Mouse (Mus musculus): ENCODE data around the gene Krtap29-1. TPM values are rescaled to one million over a fixed set of nuclear protein-coding genes. Genes with fewer than 3 reads are reported as not detected.

The Krtap29-1 gene
- not detected for total RNA-seq (2021)

DNA sequence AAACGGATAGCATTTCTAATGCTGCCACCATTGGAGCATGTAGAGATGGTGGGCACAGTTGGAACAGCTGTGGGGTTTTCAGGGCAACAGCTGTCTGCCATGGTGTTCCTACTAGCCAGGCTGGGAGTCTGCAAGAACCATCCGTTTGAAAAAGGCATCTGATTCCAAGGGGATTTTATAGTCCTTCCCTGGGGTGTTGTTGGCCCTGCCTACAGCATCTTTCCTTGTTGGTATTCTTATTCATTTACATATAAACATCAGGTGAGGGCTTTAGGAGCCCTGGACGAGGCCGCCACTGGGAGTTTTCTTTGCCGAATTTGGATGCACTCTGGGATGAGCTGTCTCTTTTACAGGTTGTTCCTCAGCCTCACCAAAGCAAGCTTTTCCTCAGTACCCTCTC is at the start of gene Krtap29-1:
TSS of gene Krtap29-1 (minus strand) at position 101 of the 400 bp plus-strand sequence.
- DNase-seq = no peak

GRCm38 (mm10) chr11:100021438-100021837 is 42.6 kb upstream of the Krtap29-1 start:
- no peak for DNase-seq

- DNase-seq = no peak
Observed at GRCm38 (mm10) chr11:100019466-100019865, 40.6 kb upstream of the Krtap29-1 start.

DNA sequence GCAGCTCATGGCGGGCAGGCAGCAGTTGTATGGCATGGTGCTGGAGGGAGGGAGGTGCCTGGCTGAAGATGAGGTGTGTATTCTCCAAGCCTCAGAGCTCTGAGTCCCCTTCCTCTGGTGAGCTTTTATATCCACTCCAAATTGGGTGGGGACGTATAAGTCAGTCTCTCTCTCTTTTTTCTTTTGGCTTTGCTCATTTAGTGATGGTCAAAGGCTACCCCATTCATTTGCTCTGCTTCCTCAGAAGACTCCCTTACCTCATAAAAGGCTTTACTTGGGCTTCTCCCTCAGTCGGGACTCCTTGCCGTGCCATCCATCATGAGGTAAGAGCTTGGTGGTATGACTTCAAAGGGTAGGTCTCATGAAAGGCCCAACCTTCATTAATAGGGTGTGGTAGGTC is 37.3 kb upstream of the Krtap29-1 start, which contains the start of gene Krt33a:
TSS of gene Krt33a (minus strand) at position 101 of the 400 bp plus-strand sequence.
- no peak for DNase-seq

DNA sequence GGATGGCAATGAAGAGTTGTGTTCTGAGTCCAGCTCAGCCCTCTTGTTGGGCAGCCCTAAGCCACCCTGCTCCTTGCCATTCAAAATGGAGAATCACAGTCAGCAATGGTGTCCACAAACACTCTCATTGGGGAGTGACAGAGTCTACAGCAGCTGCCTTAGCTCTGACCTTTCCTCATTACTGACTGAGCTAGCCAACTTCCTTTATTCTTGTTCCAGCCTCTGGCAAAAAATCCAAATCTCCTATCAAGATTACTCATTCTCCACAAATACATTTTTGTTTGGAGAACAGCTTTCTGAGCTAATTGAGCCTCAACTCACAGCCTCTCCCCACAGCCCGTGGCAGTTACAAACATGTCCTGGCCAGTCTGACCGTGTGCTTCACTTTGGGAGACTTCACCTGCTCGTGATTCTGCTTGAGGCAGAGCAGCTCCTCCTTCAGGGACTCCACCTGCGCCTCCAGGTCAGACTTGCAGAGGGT is 34.9 kb upstream of the Krtap29-1 start:
- no peak for DNase-seq

GRCm38 (mm10) chr11:100010682-100011081 is 31.8 kb upstream of the Krtap29-1 start:
- no peak for DNase-seq

DNA sequence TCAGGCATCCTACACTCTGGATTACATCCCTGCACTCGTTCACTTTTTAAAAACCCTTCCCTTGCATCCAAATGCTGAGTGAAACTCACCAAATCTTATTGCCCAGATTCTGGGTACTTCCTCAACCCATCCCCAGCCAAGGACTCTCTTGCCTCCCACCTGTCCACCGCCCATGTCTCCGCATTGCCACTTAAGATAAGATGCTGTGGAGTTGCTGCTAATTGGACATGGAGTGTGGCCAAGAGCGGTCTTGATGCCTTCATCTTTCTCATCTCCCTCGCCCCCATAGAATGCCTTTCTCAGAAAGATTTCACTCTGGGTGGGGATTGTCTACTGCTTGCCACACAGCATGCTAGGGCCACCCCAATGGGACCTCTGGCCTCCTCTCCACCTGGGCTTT is 29.5 kb upstream of the Krtap29-1 start:
- DNase-seq = no peak

GRCm38 (mm10) chr11:100006624-100007023 is 27.8 kb upstream of the Krtap29-1 start:
- DNase-seq = no peak

GRCm38 (mm10) chr11:100005905-100006304 is 27.1 kb upstream of the Krtap29-1 start:
- no peak for DNase-seq

GRCm38 (mm10) chr11:100004846-100005245 is 26.0 kb upstream of the Krtap29-1 start:
- peak; percentile 60 for DNase-seq

DNA sequence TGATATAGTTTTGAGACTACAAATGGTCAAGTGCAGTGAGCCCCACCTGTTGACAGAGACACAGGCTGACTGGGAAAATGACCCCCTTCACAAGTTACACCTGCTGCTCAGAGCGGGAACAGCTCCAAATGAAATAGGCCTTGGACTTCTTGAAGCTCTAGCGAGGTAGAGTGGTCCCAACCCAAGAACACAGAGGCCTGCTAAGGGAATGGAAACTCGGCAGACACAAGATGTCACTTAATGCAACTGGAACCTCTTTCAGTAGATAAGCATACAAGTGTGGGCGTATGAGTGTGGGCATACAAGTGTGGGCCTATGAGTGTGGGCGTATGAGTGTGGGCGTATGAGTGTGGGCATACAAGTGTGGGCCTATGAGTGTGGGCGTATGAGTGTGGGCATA is 20.2 kb upstream of the Krtap29-1 start:
- DNase-seq = no peak

- DNase-seq = no peak
Observed at GRCm38 (mm10) chr11:99994384-99994661, 15.5 kb upstream of the Krtap29-1 start.

GRCm38 (mm10) chr11:99993620-99994383 is 14.9 kb upstream of the Krtap29-1 start, which contains the start of gene Krtap17-1:
Krtap17-1 (minus strand) TSS chr11:99993994.
- DNase-seq = no peak

DNA sequence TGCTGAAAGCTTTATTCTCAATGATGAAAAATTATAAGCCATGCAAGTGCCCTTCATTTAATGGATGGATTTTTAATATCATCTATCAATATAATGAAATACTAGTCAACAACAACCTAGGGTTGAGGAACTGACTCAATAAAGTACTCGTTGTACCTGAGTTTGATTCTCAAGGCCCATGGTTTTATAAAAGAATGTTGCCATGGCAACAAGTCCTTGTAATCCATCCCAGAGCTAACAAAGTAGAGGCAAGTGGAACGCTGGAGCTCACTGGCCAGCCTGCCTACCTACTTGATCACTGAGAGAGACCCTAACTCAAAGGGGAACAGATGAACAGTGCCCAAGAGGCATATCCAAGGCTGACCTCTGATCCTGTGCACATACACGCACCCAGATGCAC is 11.7 kb upstream of the Krtap29-1 start:
- no peak for DNase-seq

GRCm38 (mm10) chr11:99989881-99990405 is 11.1 kb upstream of the Krtap29-1 start:
- no peak for DNase-seq

GRCm38 (mm10) chr11:99988530-99988929 is 9.7 kb upstream of the Krtap29-1 start:
- no peak for DNase-seq

DNA sequence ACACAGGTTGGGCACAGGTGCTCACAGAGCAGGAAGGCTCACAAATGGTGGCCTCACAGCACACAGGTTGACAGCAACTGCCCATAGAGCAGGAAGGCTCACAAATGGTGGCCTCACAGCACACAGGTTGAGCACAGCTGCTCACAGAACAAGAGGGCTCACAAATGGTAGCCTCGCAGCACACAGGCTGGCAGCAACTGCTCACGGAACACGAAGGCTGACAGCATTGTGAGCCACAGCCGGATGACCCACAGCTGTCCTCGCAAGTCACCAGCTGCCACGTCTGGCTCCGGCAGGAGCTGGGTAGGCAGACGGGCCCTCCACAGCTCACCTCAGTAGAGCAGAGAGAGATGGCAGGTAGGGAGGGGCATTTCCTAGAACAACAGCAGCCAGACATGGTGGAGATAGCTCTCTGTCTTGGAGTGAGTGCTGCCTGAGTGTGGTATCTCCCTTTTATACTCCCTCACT is 7.4 kb upstream of the Krtap29-1 start, which contains the start of gene Krtap16-1:
TSS of gene Krtap16-1 (minus strand) at position 418 of the 468 bp plus-strand sequence.
- no peak for DNase-seq

DNA sequence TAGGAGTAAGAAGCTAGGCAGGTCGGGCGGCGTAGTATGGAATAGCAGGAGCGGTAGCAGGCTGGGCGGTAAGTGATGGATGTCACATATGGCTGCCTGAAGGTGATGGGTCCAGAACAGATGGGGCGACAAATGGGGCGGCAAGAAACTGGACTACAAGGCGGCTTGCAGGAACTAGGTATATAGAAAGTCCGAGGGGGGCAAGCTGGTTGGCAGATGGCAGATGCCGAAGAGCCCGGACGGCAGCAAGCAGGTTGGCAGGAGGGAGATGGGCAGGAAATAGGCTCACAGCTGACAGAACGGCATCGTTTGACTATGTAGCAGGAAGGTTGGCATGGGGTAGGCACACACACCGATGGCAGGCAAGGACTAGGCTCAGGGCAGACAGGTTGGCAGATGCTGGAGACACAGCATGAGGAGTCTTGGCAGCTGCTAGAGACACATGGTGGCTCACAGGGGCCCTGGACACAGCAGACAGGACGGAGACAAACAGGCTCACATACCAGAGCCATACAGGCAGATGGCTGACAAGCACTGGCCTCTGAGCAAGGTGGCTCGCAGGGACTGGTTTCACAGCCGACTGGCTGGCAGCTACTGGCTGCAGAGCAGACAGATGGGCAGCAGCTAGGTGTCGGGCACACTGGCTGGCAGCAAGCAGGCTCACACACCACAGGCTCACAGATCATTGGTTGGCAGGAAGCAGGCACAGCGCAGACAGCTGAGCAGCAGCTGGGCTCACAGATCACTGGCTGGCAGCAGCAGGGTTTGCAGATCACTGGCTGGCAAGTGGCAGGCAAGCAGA is 6.6 kb upstream of the Krtap29-1 start:
- DNase-seq = no peak

- DNase-seq = no peak
Observed at GRCm38 (mm10) chr11:99983442-99983841, 4.6 kb upstream of the Krtap29-1 start.

DNA sequence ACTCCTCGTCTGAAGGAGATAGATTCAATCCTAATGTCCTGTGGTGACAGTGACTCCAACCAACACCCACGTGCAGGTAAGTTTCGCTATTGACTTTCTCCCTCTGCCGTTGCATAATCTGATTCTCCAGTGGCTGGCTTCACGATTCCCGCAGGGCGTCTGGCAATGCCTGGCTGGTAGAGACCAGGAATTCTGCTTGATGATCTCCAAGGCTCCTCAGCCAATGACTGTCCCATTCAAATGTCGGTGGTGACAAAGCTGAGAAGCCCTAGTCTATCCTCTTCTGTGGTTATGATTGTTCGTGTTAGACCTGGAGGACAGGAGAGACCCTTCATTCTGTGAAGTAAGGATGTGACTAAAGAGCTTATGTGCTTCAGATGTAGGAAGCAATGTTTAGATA is 3.9 kb upstream of the Krtap29-1 start:
- no peak for DNase-seq

DNA sequence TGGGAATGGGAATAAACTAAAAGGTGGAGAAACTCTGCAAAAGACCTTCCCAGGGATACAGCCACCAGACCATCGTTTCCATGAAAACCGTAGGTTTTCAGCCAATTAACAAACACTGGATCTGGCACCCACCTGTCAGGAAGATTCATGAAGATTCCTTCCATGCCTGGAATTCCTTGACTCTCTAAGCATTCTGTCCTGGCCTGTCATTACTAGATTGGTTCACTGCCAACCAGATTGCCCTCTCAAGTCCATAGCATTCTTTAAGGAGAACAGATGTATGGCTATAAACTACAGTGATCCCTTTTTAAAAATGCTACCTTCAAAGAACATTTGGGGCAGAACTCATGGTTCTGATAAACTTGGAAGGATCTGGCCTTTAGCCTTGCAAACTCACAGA is 12.9 kb downstream of the Krtap29-1 start:
- no peak for DNase-seq

GRCm38 (mm10) chr11:99964213-99964612 is 14.6 kb downstream of the Krtap29-1 start:
- no peak for DNase-seq

DNA sequence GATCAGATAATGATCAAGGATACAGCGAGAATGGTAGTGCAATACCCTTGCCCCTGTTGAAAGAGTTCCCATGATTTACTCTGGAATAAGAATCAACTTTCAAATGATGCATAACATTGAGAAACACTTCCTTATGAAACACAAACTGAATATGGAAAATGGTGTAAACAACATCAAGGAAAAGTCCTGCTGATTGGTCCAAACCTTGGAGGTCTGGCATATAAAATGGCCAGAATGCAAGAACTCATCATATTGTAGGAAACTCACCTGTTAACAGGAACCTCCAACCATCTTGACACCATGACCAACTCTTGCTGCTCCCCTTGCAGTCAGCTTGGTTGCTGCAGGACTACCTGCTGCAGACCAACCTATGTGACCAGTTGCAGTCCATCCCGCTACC is 30.7 kb downstream of the Krtap29-1 start, which contains the start of gene Krtap9-5:
TSS of gene Krtap9-5 (plus strand) at position 301 of the 400 bp plus-strand sequence.
- DNase-seq = no peak
